Mouse (Mus musculus): Measurements from ENCODE around the gene Shisa3. TPM values are rescaled to one million over a fixed set of nuclear protein-coding genes. Genes with fewer than 3 reads are reported as not detected.
A peak's percentile ranks its signal among the peaks of the same experiment; 100 is the strongest.

Gene Shisa3
- polyA plus RNA-seq, 1 experiment from 2014 or later = 2.3 TPM

- H3K9me3 ChIP-seq (replicated peaks; ENCODE audit: control insufficient read depth, low read length) = no peaks in the 10 kb centered on the region
- H3K4me2 ChIP-seq (ENCODE audit: low read depth, low read length) = no peak overlapping the region
- no peak overlapping the region for H3K4me3 ChIP-seq (ENCODE audit: low read length)
- no peak overlapping the region for H3K27ac ChIP-seq (ENCODE audit: low read length)
- no peaks in the 10 kb centered on the region for H3K4me1 ChIP-seq (ENCODE audit: control insufficient read depth, insufficient read depth, low read length)
- H3K36me3 ChIP-seq (ENCODE audit: control insufficient read depth, insufficient read depth) = no peaks in the 10 kb centered on the region
- ATAC-seq (replicated peaks; ENCODE audit: extremely low read depth, insufficient read depth, low FRiP score) = no peak
- 75% methylated on average over 7 of the region's 7 CpGs for WGBS
- no peaks in the 10 kb centered on the region for H3K27me3 ChIP-seq (ENCODE audit: control insufficient read depth, insufficient read depth, low read length)
- no peak overlapping the region for H3K9ac ChIP-seq (ENCODE audit: low read length)
Measured at GRCm38 (mm10) chr5:67595629-67596028, 12.1 kb upstream of the Shisa3 start.

- Histone ChIP-seq H3K27me3 (ENCODE audit: control insufficient read depth, insufficient read depth, low read length) (peaks cover 6% of the 10 kb centered on the region), H3K4me3 (ENCODE audit: low read length) (no peak overlapping the region), H3K4me2 (ENCODE audit: low read depth, low read length) (no peak overlapping the region), H3K27ac (ENCODE audit: low read length) (no peak overlapping the region), H3K9me3 (replicated peaks; ENCODE audit: control insufficient read depth, low read length) (no peaks in the 10 kb centered on the region), H3K36me3 (ENCODE audit: control insufficient read depth, insufficient read depth) (no peaks in the 10 kb centered on the region), H3K9ac (ENCODE audit: low read length) (no peak overlapping the region), H3K4me1 (ENCODE audit: control insufficient read depth, insufficient read depth, low read length) (no peaks in the 10 kb centered on the region)
- WGBS = 77% methylated on average over 9 of the region's 9 CpGs
- ATAC-seq (replicated peaks; ENCODE audit: extremely low read depth, insufficient read depth, low FRiP score) = no peak
Measured at GRCm38 (mm10) chr5:67599935-67600334, 7.7 kb upstream of the Shisa3 start.

GRCm38 (mm10) chr5:67605951-67606350 lies 1.7 kb upstream of the Shisa3 start:
- no peaks in the 10 kb centered on the region for H3K4me1 ChIP-seq (ENCODE audit: control insufficient read depth, insufficient read depth, low read length)
- no peak overlapping the region for H3K4me2 ChIP-seq (ENCODE audit: low read depth, low read length)
- 38% methylated on average over 5 of the region's 5 CpGs for WGBS
- H3K27me3 ChIP-seq (ENCODE audit: control insufficient read depth, insufficient read depth, low read length) = peaks cover 50% of the 10 kb centered on the region
- H3K36me3 ChIP-seq (ENCODE audit: control insufficient read depth, insufficient read depth) = no peaks in the 10 kb centered on the region
- H3K27ac ChIP-seq (ENCODE audit: low read length) = no peak overlapping the region
- ATAC-seq (replicated peaks; ENCODE audit: extremely low read depth, insufficient read depth, low FRiP score) = no peak
- H3K9me3 ChIP-seq (replicated peaks; ENCODE audit: control insufficient read depth, low read length) = no peaks in the 10 kb centered on the region
- H3K4me3 ChIP-seq (ENCODE audit: low read length) = no peak overlapping the region
- H3K9ac ChIP-seq (ENCODE audit: low read length) = no peak overlapping the region

GRCm38 (mm10) chr5:67606916-67607803 lies 522 bp upstream of the Shisa3 start:
- 0 out of 2 replicates have a peak, but pooled peaks have one; percentile 7 for ATAC-seq (replicated peaks; ENCODE audit: extremely low read depth, insufficient read depth, low FRiP score)
- no peaks in the 10 kb centered on the region for H3K9me3 ChIP-seq (replicated peaks; ENCODE audit: control insufficient read depth, low read length)
- peak overlapping the region; percentile 97 for H3K4me2 ChIP-seq (ENCODE audit: low read depth, low read length)
- 2% methylated on average over 66 of the region's 66 CpGs for WGBS
- H3K4me3 ChIP-seq (ENCODE audit: low read length) = peak overlapping the region; percentile 66
- peaks cover 53% of the 10 kb centered on the region for H3K27me3 ChIP-seq (ENCODE audit: control insufficient read depth, insufficient read depth, low read length)
- H3K4me1 ChIP-seq (ENCODE audit: control insufficient read depth, insufficient read depth, low read length) = no peaks in the 10 kb centered on the region
- H3K27ac ChIP-seq (ENCODE audit: low read length) = no peak overlapping the region
- H3K36me3 ChIP-seq (ENCODE audit: control insufficient read depth, insufficient read depth) = no peaks in the 10 kb centered on the region
- peak overlapping the region; percentile 72 for H3K9ac ChIP-seq (ENCODE audit: low read length)

- Histone ChIP-seq H3K27ac (ENCODE audit: low read length) (no peak overlapping the region), H3K4me2 (ENCODE audit: low read depth, low read length) (peak overlapping the region; percentile 97)
- WGBS = 9% methylated on average over 31 of the region's 31 CpGs
Measured at GRCm38 (mm10) chr5:67608674-67609519, 1.2 kb downstream of the Shisa3 start.

GRCm38 (mm10) chr5:67609520-67609837 lies 1.8 kb downstream of the Shisa3 start:
- no peaks in the 10 kb centered on the region for H3K9me3 ChIP-seq (replicated peaks; ENCODE audit: control insufficient read depth, low read length)
- 14% methylated on average over 2 of the region's 2 CpGs for WGBS
- no peak overlapping the region for H3K4me3 ChIP-seq (ENCODE audit: low read length)
- no peaks in the 10 kb centered on the region for H3K4me1 ChIP-seq (ENCODE audit: control insufficient read depth, insufficient read depth, low read length)
- peaks cover 48% of the 10 kb centered on the region for H3K27me3 ChIP-seq (ENCODE audit: control insufficient read depth, insufficient read depth, low read length)
- no peaks in the 10 kb centered on the region for H3K36me3 ChIP-seq (ENCODE audit: control insufficient read depth, insufficient read depth)
- no peak overlapping the region for H3K4me2 ChIP-seq (ENCODE audit: low read depth, low read length)
- H3K27ac ChIP-seq (ENCODE audit: low read length) = no peak overlapping the region
- ATAC-seq (replicated peaks; ENCODE audit: extremely low read depth, insufficient read depth, low FRiP score) = no peak
- H3K9ac ChIP-seq (ENCODE audit: low read length) = no peak overlapping the region

More at GRCm38 (mm10) chr5:67608674-67609519, 1.2 kb downstream of the Shisa3 start:
- ATAC-seq (replicated peaks; ENCODE audit: extremely low read depth, insufficient read depth, low FRiP score) = no peak
- no peaks in the 10 kb centered on the region for H3K9me3 ChIP-seq (replicated peaks; ENCODE audit: control insufficient read depth, low read length)
- peaks cover 51% of the 10 kb centered on the region for H3K27me3 ChIP-seq (ENCODE audit: control insufficient read depth, insufficient read depth, low read length)
- H3K4me1 ChIP-seq (ENCODE audit: control insufficient read depth, insufficient read depth, low read length) = no peaks in the 10 kb centered on the region
- H3K9ac ChIP-seq (ENCODE audit: low read length) = peak overlapping the region; percentile 72
- no peaks in the 10 kb centered on the region for H3K36me3 ChIP-seq (ENCODE audit: control insufficient read depth, insufficient read depth)
- peak overlapping the region; percentile 66 for H3K4me3 ChIP-seq (ENCODE audit: low read length)

GRCm38 (mm10) chr5:67621230-67621629 lies 13.5 kb downstream of the Shisa3 start:
- no peaks in the 10 kb centered on the region for H3K9me3 ChIP-seq (replicated peaks; ENCODE audit: control insufficient read depth, low read length)
- no peaks in the 10 kb centered on the region for H3K27me3 ChIP-seq (ENCODE audit: control insufficient read depth, insufficient read depth, low read length)
- ATAC-seq (replicated peaks; ENCODE audit: extremely low read depth, insufficient read depth, low FRiP score) = no peak
- H3K27ac ChIP-seq (ENCODE audit: low read length) = no peak overlapping the region
- no peaks in the 10 kb centered on the region for H3K4me1 ChIP-seq (ENCODE audit: control insufficient read depth, insufficient read depth, low read length)
- H3K4me2 ChIP-seq (ENCODE audit: low read depth, low read length) = no peak overlapping the region
- 0 out of 2 replicates have a peak, but pooled peaks cover 3% of the 10 kb centered on the region for H3K36me3 ChIP-seq (ENCODE audit: control insufficient read depth, insufficient read depth)
- H3K4me3 ChIP-seq (ENCODE audit: low read length) = no peak overlapping the region
- 75% methylated on average over 12 of the region's 12 CpGs for WGBS
- H3K9ac ChIP-seq (ENCODE audit: low read length) = no peak overlapping the region

GRCm38 (mm10) chr5:67628180-67628940 lies 20.7 kb downstream of the Shisa3 start:
- Histone ChIP-seq H3K4me1 (ENCODE audit: control insufficient read depth, insufficient read depth, low read length) (no peaks in the 10 kb centered on the region), H3K4me2 (ENCODE audit: low read depth, low read length) (no peak overlapping the region), H3K9ac (ENCODE audit: low read length) (no peak overlapping the region), H3K36me3 (ENCODE audit: control insufficient read depth, insufficient read depth) (no peaks in the 10 kb centered on the region), H3K27ac (ENCODE audit: low read length) (no peak overlapping the region), H3K9me3 (replicated peaks; ENCODE audit: control insufficient read depth, low read length) (no peaks in the 10 kb centered on the region), H3K27me3 (ENCODE audit: control insufficient read depth, insufficient read depth, low read length) (no peaks in the 10 kb centered on the region), H3K4me3 (ENCODE audit: low read length) (no peak overlapping the region)
- 65% methylated on average over 9 of the region's 9 CpGs for WGBS
- ATAC-seq (replicated peaks; ENCODE audit: extremely low read depth, insufficient read depth, low FRiP score) = no peak
